Mouse (Mus musculus): ENCODE data around the gene Sohlh2. TPM values are rescaled to one million over a fixed set of nuclear protein-coding genes. Genes with fewer than 3 reads are reported as not detected.
"Not testable (repeated sequence)": the region's sequence is repeated elsewhere in the genome, so short reads cannot be mapped to it uniquely, and the experiment has no call there.

The Sohlh2 gene
- polyA plus RNA-seq, 1 experiment from 2014 or later: not detected

DNA sequence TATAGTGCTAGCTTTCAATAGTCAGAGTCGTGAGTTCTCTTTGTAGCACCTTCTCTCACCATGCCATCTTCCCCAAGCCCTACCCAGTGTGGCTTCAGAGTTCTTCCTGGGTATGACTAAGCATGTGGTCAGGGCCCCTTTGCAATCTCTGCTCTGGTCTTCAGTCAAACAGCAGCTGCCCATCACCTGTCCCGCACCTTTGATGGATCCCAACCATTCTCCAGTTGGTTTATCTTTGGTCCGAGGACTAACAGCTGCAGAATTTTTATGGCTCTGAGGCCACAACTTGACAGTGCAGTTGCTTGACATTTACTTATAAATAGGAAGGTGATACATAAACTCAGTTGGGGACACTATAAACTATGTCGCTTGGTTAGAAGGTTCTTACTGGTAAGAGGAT is 9.8 kb downstream of the Sohlh2 start:
- Histone ChIP-seq H3K36me3 (replicated peaks; ENCODE audit: control insufficient read depth, insufficient read depth, low read depth, low read length) (no peaks in the 10 kb centered on the region), H3K9me3 (replicated peaks; ENCODE audit: control insufficient read depth, low read length) (no peaks in the 10 kb centered on the region), H3K4me1 (ENCODE audit: control insufficient read depth, insufficient read depth, low read length) (no peaks in the 10 kb centered on the region), H3K4me3 (ENCODE audit: low read depth, low read length) (no peak overlapping the region), H3K9ac (replicated peaks; ENCODE audit: low read length) (no peak overlapping the region), H3K27me3 (ENCODE audit: control insufficient read depth, insufficient read depth, low read length) (no peaks in the 10 kb centered on the region), H3K27ac (replicated peaks; ENCODE audit: low read depth, low read length) (no peak overlapping the region), H3K4me2 (ENCODE audit: low read depth, low read length) (no peak overlapping the region)
- ATAC-seq (replicated peaks; ENCODE audit: insufficient number of reproducible peaks, low FRiP score, low TSS enrichment, low read depth) (no peak), DNase-seq (ENCODE audit: low spot score) (no peak)
- 88% methylated on average over 4 of the region's 4 CpGs for WGBS

GRCm38 (mm10) chr3:55193351-55193750 is 11.5 kb downstream of the Sohlh2 start:
- no peaks in the 10 kb centered on the region for H3K9me3 ChIP-seq (replicated peaks; ENCODE audit: control insufficient read depth, low read length)
- ATAC-seq (replicated peaks; ENCODE audit: insufficient number of reproducible peaks, low FRiP score, low TSS enrichment, low read depth): no peak
- H3K27me3 ChIP-seq (ENCODE audit: control insufficient read depth, insufficient read depth, low read length): no peaks in the 10 kb centered on the region
- H3K36me3 ChIP-seq (replicated peaks; ENCODE audit: control insufficient read depth, insufficient read depth, low read depth, low read length): no peaks in the 10 kb centered on the region
- H3K4me2 ChIP-seq (ENCODE audit: low read depth, low read length): no peak overlapping the region
- no peak overlapping the region for H3K9ac ChIP-seq (replicated peaks; ENCODE audit: low read length)
- H3K27ac ChIP-seq (replicated peaks; ENCODE audit: low read depth, low read length): no peak overlapping the region
- H3K4me1 ChIP-seq (ENCODE audit: control insufficient read depth, insufficient read depth, low read length): no peaks in the 10 kb centered on the region
- 66% methylated on average over 2 of the region's 2 CpGs for WGBS
- no peak overlapping the region for H3K4me3 ChIP-seq (ENCODE audit: low read depth, low read length)
- no peak for DNase-seq (ENCODE audit: low spot score)

DNA sequence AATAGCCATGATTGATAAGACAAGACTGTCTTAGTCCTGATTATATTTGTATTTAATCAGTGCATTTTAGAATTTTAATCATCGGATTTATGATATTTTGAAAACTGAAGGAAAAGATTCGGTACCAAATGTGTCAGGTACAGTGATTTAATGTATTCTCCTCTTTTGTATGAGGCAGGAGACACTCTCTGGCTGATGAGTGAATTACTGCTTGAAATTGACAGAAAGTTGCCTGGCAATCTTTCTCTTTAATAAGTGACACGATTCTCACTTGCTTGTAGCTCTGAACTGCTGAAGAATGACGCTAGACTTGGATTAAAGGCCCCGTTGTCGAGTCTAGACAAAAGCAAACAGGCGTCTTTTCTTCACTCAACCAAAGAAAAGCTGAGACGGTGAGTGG is 13.0 kb downstream of the Sohlh2 start:
- DNase-seq (ENCODE audit: low spot score) (no peak), ATAC-seq (replicated peaks; ENCODE audit: insufficient number of reproducible peaks, low FRiP score, low TSS enrichment, low read depth) (no peak)
- no peak overlapping the region for H3K9ac ChIP-seq (replicated peaks; ENCODE audit: low read length)
- no peaks in the 10 kb centered on the region for H3K9me3 ChIP-seq (replicated peaks; ENCODE audit: control insufficient read depth, low read length)
- no peak overlapping the region for H3K4me3 ChIP-seq (ENCODE audit: low read depth, low read length)
- no peak overlapping the region for H3K27ac ChIP-seq (replicated peaks; ENCODE audit: low read depth, low read length)
- WGBS: 82% methylated on average over 8 of the region's 8 CpGs
- H3K4me1 ChIP-seq (ENCODE audit: control insufficient read depth, insufficient read depth, low read length): no peaks in the 10 kb centered on the region
- no peak overlapping the region for H3K4me2 ChIP-seq (ENCODE audit: low read depth, low read length)
- H3K27me3 ChIP-seq (ENCODE audit: control insufficient read depth, insufficient read depth, low read length): no peaks in the 10 kb centered on the region
- no peaks in the 10 kb centered on the region for H3K36me3 ChIP-seq (replicated peaks; ENCODE audit: control insufficient read depth, insufficient read depth, low read depth, low read length)

- no peak for ATAC-seq (replicated peaks; ENCODE audit: insufficient number of reproducible peaks, low FRiP score, low TSS enrichment, low read depth)
- no peaks in the 10 kb centered on the region for H3K36me3 ChIP-seq (replicated peaks; ENCODE audit: control insufficient read depth, insufficient read depth, low read depth, low read length)
- no peaks in the 10 kb centered on the region for H3K9me3 ChIP-seq (replicated peaks; ENCODE audit: control insufficient read depth, low read length)
- 87% methylated on average over 5 of the region's 5 CpGs for WGBS
- H3K27ac ChIP-seq (replicated peaks; ENCODE audit: low read depth, low read length): no peak overlapping the region
- no peak overlapping the region for H3K4me2 ChIP-seq (ENCODE audit: low read depth, low read length)
- no peak overlapping the region for H3K4me3 ChIP-seq (ENCODE audit: low read depth, low read length)
- H3K27me3 ChIP-seq (ENCODE audit: control insufficient read depth, insufficient read depth, low read length): no peaks in the 10 kb centered on the region
- DNase-seq (ENCODE audit: low spot score): no peak
- no peak overlapping the region for H3K9ac ChIP-seq (replicated peaks; ENCODE audit: low read length)
- no peaks in the 10 kb centered on the region for H3K4me1 ChIP-seq (ENCODE audit: control insufficient read depth, insufficient read depth, low read length)
Measured at GRCm38 (mm10) chr3:55195581-55196327, 13.9 kb downstream of the Sohlh2 start.

DNA sequence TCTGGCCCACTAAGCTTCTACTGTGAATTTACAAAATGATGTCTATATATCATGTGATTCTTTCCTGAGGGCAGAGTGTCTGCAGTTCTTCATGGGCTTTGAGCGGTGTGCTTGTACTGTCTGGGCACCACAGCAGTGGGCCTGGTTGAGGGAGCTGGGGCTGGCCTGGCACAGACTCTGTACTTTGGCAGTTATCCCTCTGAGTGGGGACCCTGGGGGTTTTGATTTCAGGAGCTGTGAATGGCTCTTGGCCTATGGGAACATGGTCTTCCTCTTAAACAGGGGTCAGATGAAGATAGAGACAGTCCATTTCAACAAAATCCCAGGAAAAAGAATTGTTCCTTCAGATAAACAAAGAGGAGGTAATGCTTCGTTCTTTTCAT is 14.5 kb downstream of the Sohlh2 start:
- Histone ChIP-seq H3K4me1 (ENCODE audit: control insufficient read depth, insufficient read depth, low read length) (no peaks in the 10 kb centered on the region), H3K4me3 (ENCODE audit: low read depth, low read length) (no peak overlapping the region), H3K36me3 (replicated peaks; ENCODE audit: control insufficient read depth, insufficient read depth, low read depth, low read length) (no peaks in the 10 kb centered on the region), H3K9ac (replicated peaks; ENCODE audit: low read length) (no peak overlapping the region), H3K27me3 (ENCODE audit: control insufficient read depth, insufficient read depth, low read length) (no peaks in the 10 kb centered on the region), H3K9me3 (replicated peaks; ENCODE audit: control insufficient read depth, low read length) (no peaks in the 10 kb centered on the region), H3K4me2 (ENCODE audit: low read depth, low read length) (no peak overlapping the region), H3K27ac (replicated peaks; ENCODE audit: low read depth, low read length) (no peak overlapping the region)
- WGBS: 86% methylated on average over 2 of the region's 2 CpGs
- ATAC-seq (replicated peaks; ENCODE audit: insufficient number of reproducible peaks, low FRiP score, low TSS enrichment, low read depth): no peak
- no peak for DNase-seq (ENCODE audit: low spot score)

GRCm38 (mm10) chr3:55203621-55204020 is 21.8 kb downstream of the Sohlh2 start:
- WGBS: 97% methylated on average over 11 of the region's 11 CpGs
- not testable (repeated sequence) for DNase-seq (ENCODE audit: low spot score); H3K27ac ChIP-seq (replicated peaks; ENCODE audit: low read depth, low read length); H3K4me3 ChIP-seq (ENCODE audit: low read depth, low read length); H3K4me2 ChIP-seq (ENCODE audit: low read depth, low read length); H3K9ac ChIP-seq (replicated peaks; ENCODE audit: low read length); H3K9me3 ChIP-seq (replicated peaks; ENCODE audit: control insufficient read depth, low read length); H3K36me3 ChIP-seq (replicated peaks; ENCODE audit: control insufficient read depth, insufficient read depth, low read depth, low read length); ATAC-seq (replicated peaks; ENCODE audit: insufficient number of reproducible peaks, low FRiP score, low TSS enrichment, low read depth); H3K4me1 ChIP-seq (ENCODE audit: control insufficient read depth, insufficient read depth, low read length); H3K27me3 ChIP-seq (ENCODE audit: control insufficient read depth, insufficient read depth, low read length)

- Histone ChIP-seq H3K36me3 (replicated peaks; ENCODE audit: control insufficient read depth, insufficient read depth, low read depth, low read length) (no peaks in the 10 kb centered on the region), H3K27ac (replicated peaks; ENCODE audit: low read depth, low read length) (no peak overlapping the region), H3K27me3 (ENCODE audit: control insufficient read depth, insufficient read depth, low read length) (no peaks in the 10 kb centered on the region), H3K4me3 (ENCODE audit: low read depth, low read length) (no peak overlapping the region), H3K4me1 (ENCODE audit: control insufficient read depth, insufficient read depth, low read length) (no peaks in the 10 kb centered on the region), H3K9ac (replicated peaks; ENCODE audit: low read length) (no peak overlapping the region), H3K9me3 (replicated peaks; ENCODE audit: control insufficient read depth, low read length) (no peaks in the 10 kb centered on the region), H3K4me2 (ENCODE audit: low read depth, low read length) (no peak overlapping the region)
- WGBS: 90% methylated on average over 2 of the region's 2 CpGs
- DNase-seq (ENCODE audit: low spot score): no peak
- no peak for ATAC-seq (replicated peaks; ENCODE audit: insufficient number of reproducible peaks, low FRiP score, low TSS enrichment, low read depth)
Measured at GRCm38 (mm10) chr3:55206413-55206812, 24.6 kb downstream of the Sohlh2 start.

- Histone ChIP-seq H3K27me3 (ENCODE audit: control insufficient read depth, insufficient read depth, low read length) (no peaks in the 10 kb centered on the region), H3K4me3 (ENCODE audit: low read depth, low read length) (no peak overlapping the region), H3K4me1 (ENCODE audit: control insufficient read depth, insufficient read depth, low read length) (no peaks in the 10 kb centered on the region), H3K9ac (replicated peaks; ENCODE audit: low read length) (no peak overlapping the region), H3K27ac (replicated peaks; ENCODE audit: low read depth, low read length) (no peak overlapping the region), H3K9me3 (replicated peaks; ENCODE audit: control insufficient read depth, low read length) (no peaks in the 10 kb centered on the region), H3K4me2 (ENCODE audit: low read depth, low read length) (no peak overlapping the region), H3K36me3 (replicated peaks; ENCODE audit: control insufficient read depth, insufficient read depth, low read depth, low read length) (no peaks in the 10 kb centered on the region)
- WGBS: 57% methylated on average over 6 of the region's 6 CpGs
- ATAC-seq (replicated peaks; ENCODE audit: insufficient number of reproducible peaks, low FRiP score, low TSS enrichment, low read depth): no peak
- no peak for DNase-seq (ENCODE audit: low spot score)
Measured at GRCm38 (mm10) chr3:55207665-55208064, 25.8 kb downstream of the Sohlh2 start.
